Mouse (Mus musculus): ENCODE measurements at regions not wholly inside any gene's neighbourhood (a gene's known extent, or its start where the extent isn't known, plus 50 kb on each side); places are given as distances from the start of the nearest gene placed in this dataset.

DNA sequence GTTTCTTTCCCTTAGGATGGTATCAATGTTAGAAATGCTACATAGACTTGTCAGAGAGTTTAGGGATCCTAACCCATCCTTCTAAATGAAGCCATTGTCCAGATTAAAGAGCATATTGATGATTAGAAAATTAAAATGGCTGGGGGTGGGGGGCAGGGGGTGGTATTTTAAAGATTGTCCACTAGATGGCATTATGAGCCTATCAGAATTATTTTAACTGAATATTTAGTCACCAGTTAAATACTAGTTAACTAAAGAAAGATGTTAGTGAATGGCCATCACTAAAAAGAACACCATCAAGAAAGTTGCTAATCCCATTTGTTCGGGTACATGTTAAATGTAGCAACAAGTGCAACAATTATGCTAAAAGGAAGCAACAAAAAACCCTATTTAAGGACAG lies 1909.6 kb upstream of the 5930422O12Rik start:
- intact Hi-C loops (cut with DNase I): loop anchor here (5.0 kb wide), 1 partner anchor 483 kb away; no protein-coding TSS in a partner anchor
- no peak for DNase-seq

DNA sequence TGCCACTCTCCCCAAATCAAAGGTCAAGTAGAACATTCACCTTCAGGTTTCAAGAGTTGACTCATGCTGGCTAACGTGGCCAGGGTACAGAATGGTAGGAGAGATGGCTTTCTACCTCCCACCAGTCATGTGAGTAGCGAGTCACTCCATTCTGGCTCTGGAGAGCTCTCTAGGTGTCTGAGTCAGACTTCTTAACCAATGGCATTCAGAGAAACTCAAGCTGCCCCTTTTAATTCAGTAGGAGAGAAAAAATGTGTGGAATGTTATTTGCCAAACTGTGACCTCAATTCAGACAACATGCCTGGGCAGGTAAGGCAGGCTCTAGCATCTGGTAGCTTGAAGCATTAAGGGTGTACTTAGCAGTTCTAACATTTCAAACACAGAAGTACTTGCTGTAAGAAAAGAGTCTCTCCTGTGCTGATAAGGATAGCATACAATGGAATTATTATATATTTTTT lies 1907.5 kb upstream of the 5930422O12Rik start:
- DNase-seq: no peak
- intact Hi-C loops (cut with DNase I): no loop called here

DNA sequence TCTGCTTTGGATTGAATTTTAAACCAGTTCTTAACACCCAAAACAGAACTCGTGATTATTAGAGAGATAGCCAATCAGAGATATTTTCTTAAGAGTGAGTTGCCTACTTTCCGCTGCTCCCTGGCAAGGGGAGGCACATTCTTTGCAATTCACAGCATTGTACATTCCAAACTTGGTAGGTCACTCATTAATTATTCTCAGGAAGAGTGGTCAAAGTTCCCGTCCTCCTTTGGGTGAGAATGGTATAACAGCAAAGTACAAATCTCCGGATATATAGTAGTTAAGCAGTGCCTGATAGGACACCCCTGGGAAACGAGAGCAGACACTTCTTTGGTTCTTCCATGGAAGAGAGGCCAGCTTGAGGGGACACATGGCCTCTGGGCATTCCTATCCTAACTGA lies 1903.4 kb upstream of the 5930422O12Rik start:
- intact Hi-C loops (cut with DNase I): no loop called here
- DNase-seq: no peak

DNA sequence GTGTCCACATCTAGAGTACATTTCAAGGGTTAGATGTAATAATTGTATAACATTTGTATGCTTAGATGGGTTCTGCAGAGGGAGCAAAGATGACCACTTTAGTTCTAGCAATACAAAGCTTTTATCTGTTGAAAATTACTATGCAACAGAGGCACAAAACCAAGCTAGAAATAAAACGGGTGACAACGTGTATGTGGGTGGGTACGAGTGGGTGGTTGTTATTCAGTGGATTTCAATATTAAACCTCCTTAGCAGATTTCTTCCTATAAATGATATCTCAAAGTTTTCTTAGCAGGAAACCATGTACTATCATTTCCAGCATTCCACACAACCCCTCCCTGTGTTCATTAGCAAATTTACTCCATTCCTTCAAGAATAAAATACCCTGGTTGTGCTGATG lies 1889.3 kb upstream of the 5930422O12Rik start:
- DNase-seq: no peak
- intact Hi-C loops (cut with DNase I): no loop called here

DNA sequence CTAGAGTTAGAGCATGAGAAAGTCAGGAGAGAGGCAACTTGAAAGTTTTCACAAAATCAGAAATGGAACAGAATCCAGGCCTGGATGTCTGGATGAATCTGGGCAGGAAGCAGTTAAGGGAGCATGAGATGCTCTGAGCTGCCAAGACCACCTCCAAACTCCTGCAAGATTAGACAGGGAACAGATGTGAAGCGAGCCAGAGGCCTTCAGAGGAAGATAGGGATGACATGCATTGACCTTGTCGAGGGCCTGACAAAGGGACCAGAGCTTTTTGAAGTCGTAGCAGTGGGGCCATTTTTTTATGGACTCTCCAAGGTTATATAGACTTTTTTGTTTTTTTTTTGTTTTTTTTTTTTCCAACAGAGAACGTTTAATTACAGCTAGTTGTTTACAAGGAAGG lies 1886.9 kb upstream of the 5930422O12Rik start:
- intact Hi-C loops (cut with DNase I): no loop called here
- no peak for DNase-seq

DNA sequence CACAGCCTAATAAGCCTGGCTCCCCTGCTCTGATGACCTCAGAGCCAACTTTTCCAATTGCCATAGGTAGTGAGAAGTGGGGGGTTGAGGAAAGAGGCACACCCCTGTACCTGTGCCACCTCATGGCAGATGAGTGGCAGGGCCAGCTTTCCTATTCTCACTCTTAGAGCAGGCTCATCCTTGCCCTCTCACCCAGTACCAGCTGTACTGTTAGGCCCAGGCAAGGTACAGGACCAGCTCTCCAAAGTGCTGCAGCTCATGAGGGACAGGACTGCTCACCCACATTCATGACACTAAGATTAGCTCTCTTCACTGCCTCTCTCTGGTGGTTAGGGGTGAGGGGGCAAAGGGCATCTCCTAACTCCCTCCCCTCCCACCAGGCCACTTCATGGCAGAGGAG lies 1854.4 kb upstream of the 5930422O12Rik start:
- DNase-seq: no peak
- intact Hi-C loops (cut with DNase I): no loop called here

DNA sequence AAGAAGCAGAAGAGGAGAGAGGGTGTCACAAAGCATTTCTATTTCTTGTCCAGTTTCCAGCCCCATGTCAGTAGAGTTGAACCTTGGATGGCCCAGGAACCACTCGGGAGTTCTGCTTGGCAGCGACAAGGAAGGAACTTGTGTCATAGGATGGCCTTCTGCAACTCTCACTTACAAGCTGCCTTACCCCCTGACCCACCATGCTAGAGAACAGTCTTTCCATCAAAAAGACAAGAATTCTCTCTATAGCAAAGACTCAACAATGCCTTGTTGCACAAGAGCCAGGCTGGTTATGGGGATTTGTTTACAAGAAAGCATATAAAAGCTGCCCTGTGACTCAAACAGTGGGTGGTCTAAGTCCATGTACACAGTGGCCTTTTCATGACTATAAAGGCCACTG lies 1852.4 kb upstream of the 5930422O12Rik start:
- intact Hi-C loops (cut with DNase I): no loop called here
- no peak for DNase-seq

DNA sequence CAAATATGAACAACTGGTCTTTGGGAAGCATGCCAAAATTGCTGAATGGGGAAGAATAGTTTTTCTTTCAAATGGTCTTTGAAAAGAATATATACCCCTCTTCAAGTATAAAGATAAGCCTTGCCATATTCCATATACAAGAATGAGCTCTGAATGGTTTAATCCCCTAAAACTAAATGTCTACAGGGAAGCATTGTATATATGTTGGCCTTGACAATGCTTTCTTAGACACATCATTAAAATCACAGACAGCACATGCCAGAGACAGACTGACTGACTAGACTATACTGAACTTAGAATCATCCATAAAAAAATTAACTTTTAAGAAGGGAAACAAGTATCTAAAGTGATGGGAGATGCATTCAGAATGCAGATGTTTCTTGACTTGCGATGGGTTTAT lies 1843.8 kb upstream of the 5930422O12Rik start:
- intact Hi-C loops (cut with DNase I): no loop called here
- DNase-seq: no peak

DNA sequence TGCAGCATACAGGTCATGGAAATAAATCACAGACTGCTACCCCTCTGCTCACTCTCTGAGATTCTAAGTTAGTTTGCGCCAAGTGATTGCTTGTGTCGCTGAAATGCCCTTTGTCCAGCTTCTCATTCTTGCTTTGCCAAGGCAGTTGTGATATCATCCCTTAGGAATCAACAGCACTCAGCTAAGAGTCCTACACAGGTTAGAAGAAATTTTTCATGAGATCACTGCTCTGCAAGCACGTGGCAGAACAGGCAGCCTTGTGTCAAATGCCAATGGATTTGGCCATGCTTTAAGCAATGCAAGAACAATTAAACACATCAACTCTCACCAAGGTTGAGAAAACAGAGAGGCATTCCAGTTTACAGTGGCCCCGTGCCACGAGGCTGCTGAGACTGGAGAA lies 1829.0 kb upstream of the 5930422O12Rik start:
- intact Hi-C loops (cut with DNase I): no loop called here
- no peak for DNase-seq

DNA sequence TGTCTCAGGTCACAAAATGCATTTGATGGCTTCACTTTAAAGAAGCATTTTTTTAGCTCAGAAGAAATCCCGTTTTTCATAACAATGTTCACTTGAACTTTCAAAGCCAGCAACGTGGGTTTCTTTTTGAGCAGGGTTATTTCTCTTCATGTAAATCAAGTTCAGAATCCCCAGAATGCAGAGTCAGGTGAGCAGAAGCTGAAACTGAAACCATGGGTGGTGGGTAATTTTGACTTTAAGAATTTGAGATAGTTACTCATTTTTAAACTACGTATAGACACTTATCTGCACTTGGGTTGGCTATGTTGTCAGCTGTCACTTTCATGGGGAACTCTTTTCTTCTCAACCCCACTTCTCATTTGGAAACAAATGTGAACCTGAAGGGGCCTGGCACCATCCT lies 1827.5 kb upstream of the 5930422O12Rik start:
- no peak for DNase-seq

DNA sequence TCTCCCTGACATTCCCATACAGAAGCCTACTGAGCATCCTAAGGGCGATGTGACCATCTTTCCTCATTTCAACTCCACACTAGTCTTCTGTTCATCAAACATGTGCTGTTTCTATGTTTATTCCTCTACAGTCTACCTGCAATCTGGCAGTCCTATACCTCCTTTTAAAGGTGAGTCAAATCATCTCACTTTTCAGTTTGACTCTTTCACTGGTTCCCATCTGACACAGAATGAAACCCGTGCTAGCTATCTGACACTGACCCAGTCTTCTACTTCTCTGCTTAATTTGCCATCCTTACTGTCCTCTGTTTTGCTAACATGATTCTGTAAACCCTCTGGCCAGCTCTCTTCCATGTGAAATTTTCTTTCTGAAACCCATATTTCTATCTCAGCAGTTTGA lies 1812.0 kb upstream of the 5930422O12Rik start:
- intact Hi-C loops (cut with DNase I): no loop called here
- DNase-seq: no peak

More for the DNA sequence above, 1827.5 kb upstream of the 5930422O12Rik start:
- intact Hi-C loops (cut with DNase I): no loop called here

DNA sequence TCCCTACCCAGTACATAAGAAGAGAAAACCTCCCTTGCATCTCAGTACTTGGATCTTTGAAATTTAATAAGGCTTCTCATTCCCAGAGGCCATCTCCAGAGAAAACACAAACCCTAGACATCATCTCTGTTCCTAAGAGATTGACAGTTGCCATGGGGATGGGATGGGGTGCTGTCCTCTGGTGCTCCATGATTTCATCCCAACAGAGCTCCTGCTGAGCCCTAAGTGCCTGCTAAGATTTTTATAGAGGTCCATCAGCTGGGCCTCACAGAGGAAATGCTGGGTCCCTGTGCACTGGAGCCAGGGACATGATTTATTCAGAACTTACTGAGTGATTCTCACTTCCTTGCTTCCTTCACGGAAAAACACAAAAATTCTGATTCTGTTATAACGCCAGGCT lies 1800.8 kb upstream of the 5930422O12Rik start:
- DNase-seq: no peak
- intact Hi-C loops (cut with DNase I): no loop called here

DNA sequence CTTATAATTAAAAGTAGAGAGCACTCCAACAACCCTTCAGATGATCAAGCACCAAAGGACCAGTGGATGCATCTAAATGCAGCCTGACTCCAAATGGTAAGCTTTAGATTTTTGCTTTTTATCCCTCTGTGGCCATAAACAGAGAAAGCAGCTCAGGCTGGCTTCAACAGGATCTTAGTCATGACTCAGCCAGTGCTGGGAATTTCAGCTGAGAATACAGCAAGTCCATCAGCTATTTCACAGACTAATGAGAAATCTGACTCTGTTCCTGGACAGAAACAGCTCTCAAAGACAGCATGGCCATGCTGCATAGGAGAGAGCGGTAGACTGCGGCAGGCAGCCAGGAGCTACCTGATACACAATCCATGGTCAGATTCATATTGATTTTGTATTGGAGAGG lies 1800.4 kb upstream of the 5930422O12Rik start:
- DNase-seq: no peak
- intact Hi-C loops (cut with DNase I): no loop called here

DNA sequence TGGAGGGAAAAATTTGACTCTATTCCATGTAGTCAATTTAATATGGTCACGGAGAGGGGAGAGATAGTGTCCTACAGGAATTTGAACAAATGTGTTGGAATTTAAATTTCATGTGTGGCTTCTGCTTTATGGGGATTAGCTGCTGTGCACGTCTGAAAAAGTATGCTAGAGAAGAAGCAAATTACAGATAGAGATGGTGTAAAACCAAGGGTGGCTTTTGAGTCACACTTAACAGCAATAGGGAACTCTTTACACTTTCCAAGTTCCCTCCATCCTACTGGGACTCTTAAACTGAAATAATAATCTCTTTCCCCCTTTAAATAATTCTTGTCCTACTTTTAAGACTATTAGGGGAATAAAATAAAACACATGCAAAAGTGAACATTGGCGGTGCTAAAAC lies 1790.1 kb upstream of the 5930422O12Rik start:
- intact Hi-C loops (cut with DNase I): no loop called here
- DNase-seq: no peak

DNA sequence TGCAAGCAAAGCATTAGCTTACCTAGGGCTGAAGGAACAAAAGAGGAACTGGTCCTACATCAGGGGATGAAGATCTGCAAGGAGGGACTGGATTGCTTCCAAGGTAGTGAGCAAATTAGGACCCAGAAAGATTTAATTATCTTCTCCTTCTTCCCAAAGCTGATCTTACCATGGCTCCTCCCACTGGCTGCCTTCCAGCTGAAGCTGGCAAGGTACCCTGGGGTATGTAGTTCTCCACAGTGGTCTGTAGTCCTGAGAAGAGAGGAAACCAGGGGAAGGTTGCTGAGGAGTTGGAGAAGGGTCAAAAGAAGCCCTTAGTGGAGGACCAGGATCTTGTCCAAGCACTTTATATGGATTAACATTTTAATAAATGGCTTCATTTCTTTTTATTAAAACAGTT lies 1764.8 kb upstream of the 5930422O12Rik start:
- intact Hi-C loops (cut with DNase I): no loop called here
- DNase-seq: peak; percentile 53

DNA sequence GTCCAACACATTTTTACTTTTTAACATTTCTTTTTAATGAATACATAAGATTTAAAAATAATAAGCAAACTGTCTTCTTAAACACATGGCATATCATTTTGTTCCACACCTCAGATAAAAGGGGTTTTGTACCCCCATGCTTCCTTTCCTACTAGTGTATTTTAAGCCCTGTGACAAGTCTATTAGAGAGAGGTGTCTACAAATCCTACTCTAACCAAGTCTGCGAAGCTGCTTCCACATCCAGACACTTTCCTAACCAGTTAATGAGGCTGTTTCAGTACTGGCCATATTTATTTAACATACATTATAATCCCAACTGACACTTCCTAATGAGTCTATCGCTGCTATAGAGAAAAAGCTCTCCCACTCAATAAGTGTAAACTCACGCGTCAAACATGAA lies 1763.0 kb upstream of the 5930422O12Rik start:
- intact Hi-C loops (cut with DNase I): no loop called here
- DNase-seq: no peak

DNA sequence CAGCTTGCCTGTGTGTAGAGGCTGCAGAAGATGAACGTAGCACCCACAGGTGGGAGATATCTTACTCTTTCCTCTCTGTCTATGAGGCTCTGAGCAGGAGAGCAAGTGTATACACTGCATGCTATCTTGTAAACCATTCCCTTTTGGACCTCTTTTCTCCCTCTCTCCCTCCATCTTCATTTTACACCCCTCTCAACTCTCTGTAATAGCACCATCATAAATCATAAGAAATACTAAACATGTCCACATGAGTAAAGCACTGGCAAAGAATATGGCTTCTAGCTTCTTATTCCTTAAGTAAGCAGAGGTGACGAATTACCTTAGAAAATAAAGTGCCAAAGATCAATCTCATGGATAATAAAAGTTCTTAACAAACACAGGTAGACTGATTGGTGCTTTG lies 1724.3 kb upstream of the 5930422O12Rik start:
- no peak for DNase-seq
- intact Hi-C loops (cut with DNase I): no loop called here

DNA sequence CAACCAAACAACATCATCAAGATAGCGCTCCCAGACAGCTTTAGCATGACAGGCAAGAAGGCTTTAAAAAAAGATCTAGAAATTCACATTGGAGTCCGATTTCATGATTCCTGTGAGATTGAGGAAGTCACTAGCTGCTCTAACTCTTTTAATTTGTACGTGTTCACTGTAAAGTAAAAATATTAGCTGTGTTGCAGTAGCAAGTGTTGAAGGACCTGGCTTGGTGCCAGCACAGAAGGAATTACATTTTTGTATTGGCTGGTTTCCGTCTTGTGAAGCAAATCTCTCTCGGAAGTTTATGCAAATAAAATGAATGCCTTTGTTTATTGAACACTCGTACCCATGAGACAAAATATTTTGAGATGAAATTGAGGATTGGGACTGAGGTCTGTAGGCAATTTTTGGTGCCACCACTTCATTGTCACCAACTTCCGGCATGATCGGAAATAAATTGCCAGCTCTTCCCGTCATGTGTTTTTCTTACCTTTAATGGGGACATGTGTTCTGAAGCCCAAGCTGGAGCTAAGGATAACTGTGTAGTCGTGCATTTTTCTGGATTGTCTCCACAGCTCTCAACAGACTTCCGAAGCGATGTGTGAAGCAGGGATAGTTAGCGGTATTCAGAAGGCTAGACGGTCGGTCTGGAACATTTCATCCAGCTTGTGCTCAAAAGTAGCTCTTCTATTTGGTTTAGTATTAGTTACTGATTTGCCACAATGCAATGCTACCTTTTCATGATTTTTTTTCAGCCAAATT lies 1715.0 kb upstream of the 5930422O12Rik start:
- intact Hi-C loops (cut with DNase I): no loop called here
- DNase-seq: peak; percentile 2

DNA sequence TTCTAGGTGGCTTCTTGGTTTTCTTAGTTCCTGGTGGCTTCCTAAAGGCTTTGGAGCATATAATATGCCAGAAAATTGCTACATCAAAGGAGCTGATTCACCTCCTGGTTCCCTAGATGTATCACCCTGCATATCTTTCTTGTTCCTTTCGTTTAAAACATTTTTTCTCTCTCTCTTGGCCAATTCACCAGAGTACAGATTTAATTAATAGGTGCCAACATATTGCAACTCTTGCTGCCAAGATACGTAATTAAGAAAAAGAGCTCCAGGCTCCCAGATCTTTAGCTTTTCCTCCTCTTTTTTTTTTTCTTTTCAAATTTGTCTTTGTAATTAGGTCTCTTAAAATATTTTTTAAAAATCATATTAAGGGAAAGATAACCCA lies 1714.4 kb upstream of the 5930422O12Rik start:
- no peak for DNase-seq
- intact Hi-C loops (cut with DNase I): no loop called here

DNA sequence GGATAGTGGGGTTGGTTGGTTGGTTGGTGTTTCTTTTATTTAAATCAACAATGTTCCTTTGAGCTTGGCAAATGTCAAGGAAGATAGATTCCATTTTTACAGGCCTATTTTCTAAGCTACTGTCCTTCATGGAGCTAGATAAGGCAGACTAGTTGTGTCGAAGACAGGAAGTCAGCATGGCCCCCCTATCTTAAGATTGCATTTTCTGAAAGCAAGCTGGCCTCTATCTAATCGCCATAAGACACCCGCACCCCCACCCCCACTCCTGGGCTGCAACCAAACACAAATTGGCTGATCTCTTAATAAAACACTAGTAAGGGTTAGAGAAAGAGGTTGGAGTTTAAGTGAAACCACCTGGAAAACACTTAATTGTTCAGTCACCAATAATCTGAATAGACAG lies 1708.5 kb upstream of the 5930422O12Rik start:
- intact Hi-C loops (cut with DNase I): no loop called here

DNA sequence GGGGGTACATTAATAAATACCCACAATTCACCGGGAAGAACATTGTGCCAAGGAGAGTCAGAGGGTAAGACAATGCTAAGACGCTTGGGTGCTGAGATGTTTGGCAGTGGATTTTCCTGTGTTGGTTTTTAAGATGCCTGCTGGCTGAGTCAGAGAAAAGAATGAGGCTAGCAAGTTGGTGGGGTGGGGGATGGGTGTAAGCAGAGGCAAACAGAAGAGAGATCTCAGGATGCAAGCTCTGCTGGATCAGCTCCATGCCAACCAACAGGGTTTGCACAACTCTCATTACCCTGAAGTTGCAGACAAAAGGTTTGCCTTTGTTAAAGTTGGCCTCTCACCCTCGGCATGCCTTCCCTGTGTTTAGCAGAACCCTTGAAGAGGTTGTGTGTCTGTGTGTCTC lies 1707.9 kb upstream of the 5930422O12Rik start:
- intact Hi-C loops (cut with DNase I): no loop called here
- DNase-seq: no peak

More for the DNA sequence above, 1708.5 kb upstream of the 5930422O12Rik start:
- no peak for DNase-seq

DNA sequence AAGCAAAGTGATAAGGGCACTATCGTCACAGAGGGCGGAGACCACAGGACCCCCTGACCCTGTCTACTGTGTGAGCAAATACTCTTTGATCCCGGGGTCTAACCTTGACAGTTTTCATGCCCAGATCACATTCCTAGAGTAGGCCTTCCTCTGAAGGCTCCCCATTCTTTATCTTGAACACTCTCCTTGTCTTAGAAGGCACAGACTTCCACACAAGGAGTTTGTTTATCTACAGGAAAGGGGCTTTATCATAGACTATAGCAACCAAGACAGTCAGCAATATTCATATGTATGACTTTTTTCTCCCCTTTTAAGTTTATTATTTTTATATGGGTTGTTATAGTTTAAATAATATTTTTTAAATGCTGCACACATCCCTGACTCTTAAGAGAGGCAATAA lies 1703.1 kb upstream of the 5930422O12Rik start:
- DNase-seq: no peak
- intact Hi-C loops (cut with DNase I): no loop called here

DNA sequence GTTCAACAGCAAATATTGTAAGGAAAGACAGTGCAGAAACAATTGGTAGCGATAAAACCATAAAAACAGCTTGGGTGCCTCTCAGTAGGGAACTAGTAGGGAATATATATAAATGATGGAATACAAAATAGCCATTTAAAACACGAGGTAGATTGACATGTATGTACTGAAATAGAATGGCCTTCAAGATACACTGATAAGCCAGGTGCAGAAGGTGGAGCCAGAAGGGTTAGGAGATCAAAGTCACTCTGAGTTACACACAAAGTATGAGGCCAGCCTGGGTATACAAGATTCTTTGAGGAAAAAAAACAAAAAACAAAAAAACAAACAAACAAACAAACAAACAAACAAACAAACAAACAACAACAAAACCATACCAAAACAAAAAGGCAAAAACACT lies 1692.9 kb upstream of the 5930422O12Rik start:
- no peak for DNase-seq
- intact Hi-C loops (cut with DNase I): no loop called here

Data from left cerebral cortex, postnatal 4 days (tissue).